Mouse (Mus musculus) MEL (cell line): Measurements from ENCODE around the gene Sgo2a. TPM values are rescaled to one million over a fixed set of nuclear protein-coding genes. Genes with fewer than 3 reads are reported as not detected.

Experiments used
- DNase-seq: peaks from one replicate; pipeline ENCODE4 v3.0.0; 2011; ENCODE audit warnings: low read depth, low spot score
- H3K27ac ChIP-seq: 2 replicates; pipeline ENCODE4 v1.5.1; 2012; ENCODE audit warnings: low read depth, mild to moderate bottlenecking, control low read depth, low read length, moderate library complexity; ENCODE audit not compliant: control insufficient read depth
- H3K27me3 ChIP-seq, 2 experiments: fragments of 150-350 bp in 1 of 2; sonication (generic) in 1 of 2; 2 replicates each; pipeline ENCODE4 v1.6.1; 2012; ENCODE audit warnings: low read length in 2 of 2, mild to moderate bottlenecking in 2 of 2, improper control_type of control experiment in 1 of 2, moderate library complexity in 1 of 2; ENCODE audit not compliant: insufficient read depth in 2 of 2, control insufficient read depth in 1 of 2
- H3K36me3 ChIP-seq, 2 experiments: 2 replicates each; pipeline ENCODE4 v1.6.1; 2012 to 2014; ENCODE audit warnings: low read length in 2 of 2, improper control_type of control experiment in 1 of 2, inconsistent platforms in 1 of 2, mild to moderate bottlenecking in 1 of 2; ENCODE audit not compliant: insufficient read depth in 2 of 2, control insufficient read depth in 1 of 2
- H3K4me1 ChIP-seq, 2 experiments: fragments of 150-350 bp in 1 of 2; sonication (generic) in 1 of 2; 2 replicates each; pipeline ENCODE4 v1.6.1; 2012; ENCODE audit warnings: low read length in 2 of 2, improper control_type of control experiment in 1 of 2, mild to moderate bottlenecking in 1 of 2; ENCODE audit not compliant: insufficient read depth in 2 of 2, control insufficient read depth in 1 of 2
- H3K4me3 ChIP-seq, 2 experiments: fragments of 150-350 bp in 1 of 2; sonication (generic) in 1 of 2; 2 replicates each; pipeline ENCODE4 v1.5.1; 2012; ENCODE audit warnings: low read depth in 2 of 2, low read length in 2 of 2, mild to moderate bottlenecking in 2 of 2, moderate library complexity in 2 of 2, control low read depth in 1 of 2, improper control_type of control experiment in 1 of 2; ENCODE audit not compliant: control insufficient read depth in 1 of 2, insufficient read depth in 1 of 2
- H3K79me2 ChIP-seq: 2 replicates; pipeline ENCODE4 v1.6.1; 2012; ENCODE audit warnings: mild to moderate bottlenecking, low read length, moderate library complexity; ENCODE audit not compliant: control insufficient read depth, poor library complexity, insufficient read depth
- H3K9ac ChIP-seq: 2 replicates; pipeline ENCODE4 v1.6.1; 2012; ENCODE audit warnings: low read depth, mild to moderate bottlenecking, control low read depth, low read length, moderate library complexity; ENCODE audit not compliant: control insufficient read depth, poor library complexity, severe bottlenecking
- H3K9me3 ChIP-seq: fragments of 150-350 bp; sonication (generic); replicated peaks from 2 replicates; pipeline ENCODE4 v1.6.1; 2012; ENCODE audit warnings: mild to moderate bottlenecking, low read length, improper control_type of control experiment, moderate library complexity; ENCODE audit not compliant: insufficient read depth
- CHD2 ChIP-seq: IDR thresholded peaks from 2 replicates; pipeline ENCODE4 v1.6.1; 2011; ENCODE audit warnings: low read length, improper control_type of control experiment
- E2F4 ChIP-seq: IDR thresholded peaks from 2 replicates; pipeline ENCODE4 v1.6.1; 2011; ENCODE audit warnings: low read depth, low read length, improper control_type of control experiment, borderline replicate concordance
- ELF1 ChIP-seq: IDR thresholded peaks from 2 replicates; pipeline ENCODE4 v1.6.1; 2014; ENCODE audit warnings: low read depth, mild to moderate bottlenecking, inconsistent platforms, low read length, improper control_type of control experiment, moderate library complexity
- EP300 ChIP-seq, 2 experiments: IDR thresholded peaks; 2 replicates each; pipeline ENCODE4 v1.6.1; 2011; ENCODE audit warnings: improper control_type of control experiment in 2 of 2, low read length in 2 of 2, low read depth in 1 of 2, mild to moderate bottlenecking in 1 of 2
- ETS1 ChIP-seq: IDR thresholded peaks from 2 replicates; pipeline ENCODE4 v1.6.1; 2012; ENCODE audit warnings: low read depth, mild to moderate bottlenecking, inconsistent platforms, low read length, improper control_type of control experiment, moderate library complexity
- GABPA ChIP-seq: IDR thresholded peaks from 2 replicates; pipeline ENCODE4 v1.6.1; 2012; ENCODE audit warnings: low read depth, mild to moderate bottlenecking, inconsistent platforms, low read length, improper control_type of control experiment, moderate library complexity
- GATA1 ChIP-seq: IDR thresholded peaks from 2 replicates; pipeline ENCODE4 v1.6.1; 2011; ENCODE audit warnings: low read depth, low read length, improper control_type of control experiment
- JUND ChIP-seq: IDR thresholded peaks from 2 replicates; pipeline ENCODE4 v1.6.1; 2011; ENCODE audit warnings: low read depth, mild to moderate bottlenecking, improper control_type of control experiment, low read length
- MAFK ChIP-seq: IDR thresholded peaks from 2 replicates; pipeline ENCODE4 v1.6.1; 2011; ENCODE audit warnings: low read depth, mild to moderate bottlenecking, low read length, improper control_type of control experiment, borderline replicate concordance
- MAX ChIP-seq: IDR thresholded peaks from 2 replicates; pipeline ENCODE4 v1.6.1; 2011; ENCODE audit warnings: low read length, improper control_type of control experiment
- MEF2A ChIP-seq: IDR thresholded peaks from 2 replicates; pipeline ENCODE4 v1.6.1; 2014; ENCODE audit warnings: low read depth, mild to moderate bottlenecking, inconsistent platforms, low read length, improper control_type of control experiment; ENCODE audit not compliant: poor library complexity, insufficient replicate concordance, severe bottlenecking; ENCODE audit errors: extremely low read depth
- MYB ChIP-seq: IDR thresholded peaks from 2 replicates; pipeline ENCODE4 v1.6.1; 2011; ENCODE audit warnings: mild to moderate bottlenecking, low read depth, low read length, improper control_type of control experiment
- NELFE ChIP-seq: IDR thresholded peaks from 2 replicates; pipeline ENCODE4 v1.6.1; 2011; ENCODE audit warnings: low read depth, low read length, improper control_type of control experiment
- NRF1 ChIP-seq: IDR thresholded peaks from 2 replicates; pipeline ENCODE4 v1.6.1; 2014; ENCODE audit warnings: low read depth, mild to moderate bottlenecking, inconsistent platforms, low read length, improper control_type of control experiment, moderate library complexity; ENCODE audit not compliant: poor library complexity, insufficient read depth, severe bottlenecking
- POLR2A ChIP-seq, 2 experiments: IDR thresholded peaks; 2 replicates each; pipeline ENCODE4 v1.6.1; 2011 to 2012; ENCODE audit warnings: low read length in 2 of 2, mild to moderate bottlenecking in 2 of 2, control low read depth in 1 of 2, improper control_type of control experiment in 1 of 2, low read depth in 1 of 2, moderate library complexity in 1 of 2; ENCODE audit not compliant: control insufficient read depth in 1 of 2, insufficient read depth in 1 of 2, poor library complexity in 1 of 2
- POLR2AphosphoS2 ChIP-seq: IDR thresholded peaks from 2 replicates; pipeline ENCODE4 v1.6.1; 2011; ENCODE audit warnings: low read length, improper control_type of control experiment
- RAD21 ChIP-seq: IDR thresholded peaks from 2 replicates; pipeline ENCODE4 v1.6.1; 2011; ENCODE audit warnings: mild to moderate bottlenecking, low read depth, low read length, improper control_type of control experiment
- RCOR1 ChIP-seq: IDR thresholded peaks from 2 replicates; pipeline ENCODE4 v1.6.1; 2012; ENCODE audit warnings: low read depth, mild to moderate bottlenecking, inconsistent platforms, low read length, improper control_type of control experiment
- SIN3A ChIP-seq: IDR thresholded peaks from 2 replicates; pipeline ENCODE4 v1.6.1; 2012; ENCODE audit warnings: low read length, improper control_type of control experiment, inconsistent platforms
- SMC3 ChIP-seq: IDR thresholded peaks from 2 replicates; pipeline ENCODE4 v1.6.1; 2011; ENCODE audit warnings: low read depth, low read length, improper control_type of control experiment
- TCF12 ChIP-seq: IDR thresholded peaks from 2 replicates; pipeline ENCODE4 v1.6.1; 2014; ENCODE audit warnings: low read depth, mild to moderate bottlenecking, inconsistent platforms, low read length, improper control_type of control experiment, moderate library complexity
- UBTF ChIP-seq: IDR thresholded peaks from 2 replicates; pipeline ENCODE4 v1.6.1; 2012; ENCODE audit warnings: low read depth, mild to moderate bottlenecking, inconsistent platforms, low read length, improper control_type of control experiment, moderate library complexity, borderline replicate concordance; ENCODE audit not compliant: insufficient read depth
- ZC3H11A ChIP-seq: IDR thresholded peaks from 2 replicates; pipeline ENCODE4 v1.6.1; 2012; ENCODE audit warnings: low read depth, mild to moderate bottlenecking, inconsistent platforms, low read length, improper control_type of control experiment
- ZNF384 ChIP-seq: IDR thresholded peaks from 2 replicates; pipeline ENCODE4 v1.6.1; 2012; ENCODE audit warnings: low read depth, mild to moderate bottlenecking, inconsistent platforms, low read length, improper control_type of control experiment
- polyA plus RNA-seq, 2 experiments: library from polyadenylated mRNA; stranded (reverse) in 1 of 2; unstranded in 1 of 2; fragments of >175 nt in 1 of 2; fragments of >200 nt in 1 of 2; gene quantifications; 2 replicates each; pipeline versions ENCODE4 v1.2.1 to v1.2.4; 2012; ENCODE audit warnings: low replicate concordance in 2 of 2, low read depth in 1 of 2; ENCODE audit not compliant: insufficient read length in 2 of 2, insufficient read depth in 1 of 2, missing spikeins in 1 of 2
- total RNA-seq: library from RNA; depleted of rRNA; stranded (reverse); fragments of 300-350 nt; gene quantifications from 2 replicates; pipeline ENCODE4 v1.2.3, GENCODE M21; 2012

Sgo2a gene
- total and polyA plus RNA-seq, 3 experiments: 11.5 to 48.8 (median 12.3) TPM

DNA sequence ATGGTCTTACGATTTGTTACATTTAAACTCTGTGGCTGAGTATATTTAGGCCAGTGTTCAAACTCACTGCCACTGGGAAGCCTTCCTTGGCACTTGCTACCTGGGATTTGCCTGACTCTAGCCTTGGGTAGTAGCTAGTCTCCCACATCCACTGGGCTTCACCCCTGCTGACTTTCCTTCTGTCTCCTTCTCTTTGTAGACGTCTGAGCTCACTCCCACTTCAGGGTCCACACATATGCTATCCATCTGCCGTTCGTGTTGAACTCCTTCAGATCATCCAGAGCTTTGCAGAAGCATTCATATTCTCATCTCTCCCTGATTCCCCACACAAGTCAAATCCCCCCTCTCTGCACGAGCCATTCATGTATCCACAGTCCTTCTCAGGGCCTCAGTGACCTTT is 49.8 kb downstream of the Sgo2a start:
- no peaks in the 10 kb centered on the region for H3K4me1 ChIP-seq

DNA sequence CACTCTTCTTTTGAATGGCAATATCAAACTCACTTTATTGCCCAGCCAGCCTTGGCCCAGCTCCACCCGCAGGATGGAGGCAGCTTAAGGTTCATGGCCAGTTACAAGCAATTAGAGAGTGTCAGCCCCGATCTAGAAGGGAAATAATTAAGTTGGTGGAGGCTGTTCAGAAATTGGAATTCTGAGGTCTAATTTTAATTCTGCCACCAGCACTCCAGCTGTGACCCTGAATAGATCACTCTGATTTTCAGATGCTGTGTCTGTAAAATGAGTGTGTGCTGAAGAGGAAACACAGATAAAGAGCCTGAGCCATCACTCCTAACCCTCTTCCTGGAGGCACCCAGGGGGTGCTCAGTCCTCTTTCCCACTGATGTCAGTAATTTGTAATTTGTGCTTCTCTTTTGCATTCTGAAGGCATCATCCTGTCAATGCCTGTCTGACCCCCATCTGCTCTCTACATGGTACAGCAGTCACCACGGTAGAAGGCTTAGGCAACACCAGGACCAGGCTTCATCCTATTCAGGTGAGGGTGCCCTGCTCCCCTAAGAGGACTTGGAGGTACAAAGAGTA is 51.0 kb downstream of the Sgo2a start:
- no peak overlapping the region for H3K27ac ChIP-seq
- H3K36me3 ChIP-seq: no peaks in the 10 kb centered on the region
- TF ChIP-seq ELF1: no peak
- no peak for TF ChIP-seq SMC3
- TF ChIP-seq TCF12: no peak
- TF ChIP-seq POLR2AphosphoS2: no peak
- TF ChIP-seq GABPA: no peak
- no peak for TF ChIP-seq ETS1
- no peak for TF ChIP-seq ZNF384
- no peak for TF ChIP-seq ZC3H11A
- TF ChIP-seq MAX: no peak
- TF ChIP-seq NRF1: no peak
- TF ChIP-seq GATA1: no peak
- no peak for TF ChIP-seq MAFK
- TF ChIP-seq CHD2: no peak
- TF ChIP-seq UBTF: no peak
- no peak for TF ChIP-seq MYB
- no peak for TF ChIP-seq JUND
- no peak for TF ChIP-seq E2F4
- TF ChIP-seq NELFE: no peak
- no peak for TF ChIP-seq RCOR1
- no peaks in the 10 kb centered on the region for H3K27me3 ChIP-seq
- H3K9ac ChIP-seq: no peak overlapping the region
- no peaks in the 10 kb centered on the region for H3K9me3 ChIP-seq
- no peak for DNase-seq
- no peaks in the 10 kb centered on the region for H3K79me2 ChIP-seq
- no peak overlapping the region for H3K4me3 ChIP-seq
- no peaks in the 10 kb centered on the region for H3K4me1 ChIP-seq

More for the DNA sequence above, 49.8 kb downstream of the Sgo2a start:
- Histone ChIP-seq H3K79me2 (no peaks in the 10 kb centered on the region), H3K36me3 (no peaks in the 10 kb centered on the region), H3K4me3 (no peak overlapping the region), H3K27ac (no peak overlapping the region), H3K27me3 (no peaks in the 10 kb centered on the region), H3K9me3 (no peaks in the 10 kb centered on the region), H3K9ac (no peak overlapping the region)
- DNase-seq: no peak
- no peak for TF ChIP-seq RAD21
- TF ChIP-seq ZNF384: no peak
- no peak for TF ChIP-seq EP300 (IDR thresholded peaks at IDR 0.05; ENCODE audit: low read depth in 1 of 2, low read length in 2 of 2)
- no peak for TF ChIP-seq SIN3A
- no peak for TF ChIP-seq MEF2A
- no peak for TF ChIP-seq MAFK
- TF ChIP-seq POLR2A (IDR thresholded peaks at IDR 0.05; ENCODE audit: control insufficient read depth in 1 of 2, insufficient read depth in 1 of 2, low read depth in 1 of 2, low read length in 2 of 2, poor library complexity in 1 of 2): no peak
